Mouse (Mus musculus) small intestine, adult 2 months (tissue): ENCODE data around the gene Sod1.

Experiments
- CTCF ChIP-seq: fragments of 200-500 bp; IDR thresholded peaks from 2 replicates; pipeline ENCODE4 v1.5.1; 2012; ENCODE audit warnings: low read depth, mild to moderate bottlenecking, control low read depth, inconsistent platforms, low read length, moderate library complexity, mixed read lengths; ENCODE audit not compliant: insufficient replicate concordance, insufficient read length; ENCODE audit errors: extremely low read depth
- POLR2A ChIP-seq: fragments of 200-500 bp; IDR thresholded peaks from 2 replicates; pipeline ENCODE4 v1.6.1; 2012; ENCODE audit warnings: low read depth, mild to moderate bottlenecking, control low read depth, inconsistent platforms, low read length, moderate library complexity

DNA sequence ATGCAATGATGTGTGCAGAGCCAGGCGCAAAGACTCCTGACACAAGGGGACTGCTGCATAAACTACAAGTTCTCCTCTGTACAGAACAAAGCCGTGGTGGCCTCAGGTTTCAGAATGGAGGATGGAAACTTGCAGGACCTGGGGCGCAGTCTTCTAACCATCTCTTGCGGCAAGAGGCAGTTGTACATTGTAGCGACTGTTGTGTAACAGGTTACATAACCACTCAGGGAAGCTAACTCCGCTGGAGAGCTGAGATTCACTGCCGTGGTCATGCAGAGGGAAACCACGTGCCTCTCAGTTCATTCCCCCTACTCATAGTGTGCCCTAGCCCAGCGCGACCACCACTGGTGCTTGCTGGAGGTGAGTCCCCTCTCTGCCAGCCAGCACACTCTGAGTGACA lies 21.4 kb upstream of the Sod1 start:
- TF ChIP-seq CTCF: no peak
- TF ChIP-seq POLR2A: no peak
